Mouse (Mus musculus): ENCODE data around the gene St5. TPM values are rescaled to one million over a fixed set of nuclear protein-coding genes. Genes with fewer than 3 reads are reported as not detected.
A peak's percentile ranks its signal among the peaks of the same experiment; 100 is the strongest.

St5 gene
- total RNA-seq, 2 experiments from 2014 or later = 45.5 to 47.6 TPM

DNA sequence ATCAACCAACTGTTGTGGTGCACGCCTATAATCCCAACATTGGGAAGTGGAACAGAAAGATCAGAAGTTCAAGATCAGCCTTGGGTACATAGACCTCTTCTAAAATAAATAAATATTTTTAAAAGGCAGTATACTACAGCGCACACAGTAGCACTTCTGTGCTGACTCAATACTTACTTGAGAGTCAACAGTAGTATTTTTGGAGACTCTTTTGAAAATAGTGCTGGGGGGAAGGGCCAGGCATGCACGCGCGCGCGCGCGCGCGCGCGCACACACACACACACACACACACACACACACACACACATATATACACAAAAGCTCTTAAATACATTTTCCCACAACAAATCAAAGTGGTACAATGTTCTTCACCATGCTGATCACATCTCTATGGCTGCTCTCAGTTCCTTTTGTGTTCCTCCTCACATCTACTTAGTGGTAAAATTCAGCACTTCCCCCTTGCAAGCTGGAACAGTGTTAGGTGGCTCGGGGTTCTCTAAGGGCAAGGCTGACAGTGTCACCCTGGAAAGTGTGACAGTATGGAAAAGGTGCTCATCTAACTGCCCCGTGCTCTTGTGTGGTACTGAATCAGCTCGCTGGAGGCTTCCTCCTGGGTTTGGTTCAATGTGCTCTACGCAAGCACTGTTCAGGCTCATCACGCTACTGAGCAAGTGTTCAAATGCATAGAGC is 60.0 kb downstream of the St5 start:
- no peak for DNase-seq (ENCODE audit: low spot score in 2 of 2)

DNA sequence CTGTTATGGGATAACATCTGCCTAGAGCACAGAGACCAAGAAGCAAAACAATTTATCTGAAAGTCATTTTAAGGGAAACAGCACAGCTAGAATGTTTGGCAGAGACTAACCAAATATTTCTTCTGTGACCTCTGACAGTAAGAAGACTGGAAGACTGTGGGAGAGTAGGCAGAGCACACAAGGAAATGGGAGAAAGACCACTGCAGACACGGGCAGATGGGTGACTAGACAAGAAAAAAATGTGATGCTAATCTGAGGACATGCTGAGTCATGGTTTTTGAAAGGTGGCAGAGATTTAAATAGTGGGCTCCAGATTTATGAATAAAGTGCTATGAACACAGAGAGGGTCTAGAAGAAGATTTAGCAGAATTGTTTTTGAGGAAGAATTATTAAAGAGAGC is 61.4 kb downstream of the St5 start:
- DNase-seq (ENCODE audit: low spot score in 2 of 2) = no peak

DNA sequence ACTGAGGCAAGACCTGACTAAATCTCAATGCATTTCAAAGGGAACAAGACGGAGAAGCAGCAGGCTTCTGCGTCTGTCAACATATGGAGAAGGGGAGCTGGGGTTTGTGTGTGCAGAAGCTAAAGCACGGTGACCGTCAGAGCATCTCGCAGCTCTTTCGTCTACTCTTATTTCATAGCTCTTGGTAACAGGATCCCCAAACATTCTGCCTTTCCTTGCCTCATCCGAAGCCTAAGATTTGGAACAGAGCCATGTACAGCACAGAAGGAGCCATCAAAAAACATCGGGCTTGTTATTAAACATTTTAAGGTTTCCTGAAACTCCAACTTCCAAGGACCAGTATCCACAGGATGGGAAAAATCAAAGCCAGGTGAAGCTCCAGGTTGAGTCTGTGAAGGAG is 62.3 kb downstream of the St5 start:
- DNase-seq (ENCODE audit: low spot score in 2 of 2) = no peak

DNA sequence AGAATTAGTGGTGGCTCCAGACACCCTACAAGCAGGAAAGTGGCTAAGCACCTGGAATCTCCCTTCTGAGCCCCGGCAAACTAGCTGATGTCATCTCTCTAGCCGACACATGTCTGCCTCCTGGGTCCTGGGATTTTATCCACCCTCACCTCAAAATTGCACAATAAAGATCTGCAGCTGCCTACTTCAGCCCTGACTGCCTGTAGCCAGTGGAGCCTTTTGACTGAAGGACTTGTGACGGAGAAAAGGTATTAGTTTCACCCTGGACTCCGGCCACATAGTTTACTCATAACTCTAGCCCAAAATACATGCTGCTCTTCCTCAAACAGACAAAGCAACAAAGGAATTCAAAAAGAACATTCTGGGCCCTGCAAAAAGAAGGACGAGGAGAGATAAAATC is 66.0 kb downstream of the St5 start:
- no peak for DNase-seq (ENCODE audit: low spot score in 2 of 2)

DNA sequence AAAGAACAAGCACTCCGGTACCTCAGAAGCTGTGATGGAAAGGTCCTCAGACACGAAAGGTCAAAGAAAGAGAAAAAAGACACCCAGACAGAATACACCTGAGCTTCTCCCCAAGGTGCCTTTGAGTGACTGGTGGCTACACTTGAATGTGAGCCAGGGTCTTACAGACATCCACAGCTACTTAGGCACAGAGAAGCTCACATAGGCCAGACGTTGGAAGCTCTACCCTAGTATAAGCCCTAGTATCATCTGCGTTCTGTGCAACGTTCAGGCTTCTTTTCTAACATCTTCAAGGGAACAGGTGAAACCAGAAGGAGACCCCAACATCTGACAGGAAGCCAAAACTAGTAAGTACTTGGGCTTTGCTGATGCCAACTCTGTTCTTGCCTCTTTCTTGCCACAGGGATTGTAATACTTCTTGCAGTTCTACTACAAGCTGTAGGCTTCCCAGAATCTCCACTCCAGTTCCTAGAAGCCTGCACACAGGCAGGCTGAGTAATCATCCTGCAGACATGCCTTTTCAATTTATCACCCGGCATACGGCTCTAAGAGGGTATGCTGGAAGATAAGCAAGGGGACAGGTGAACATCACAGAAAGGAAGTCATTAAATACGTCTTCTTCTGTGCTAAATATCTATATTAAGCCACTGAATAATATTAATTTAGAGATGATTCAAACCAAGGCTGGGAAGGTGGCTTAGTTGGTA is 67.2 kb downstream of the St5 start:
- DNase-seq (ENCODE audit: low spot score in 2 of 2) = no peak

DNA sequence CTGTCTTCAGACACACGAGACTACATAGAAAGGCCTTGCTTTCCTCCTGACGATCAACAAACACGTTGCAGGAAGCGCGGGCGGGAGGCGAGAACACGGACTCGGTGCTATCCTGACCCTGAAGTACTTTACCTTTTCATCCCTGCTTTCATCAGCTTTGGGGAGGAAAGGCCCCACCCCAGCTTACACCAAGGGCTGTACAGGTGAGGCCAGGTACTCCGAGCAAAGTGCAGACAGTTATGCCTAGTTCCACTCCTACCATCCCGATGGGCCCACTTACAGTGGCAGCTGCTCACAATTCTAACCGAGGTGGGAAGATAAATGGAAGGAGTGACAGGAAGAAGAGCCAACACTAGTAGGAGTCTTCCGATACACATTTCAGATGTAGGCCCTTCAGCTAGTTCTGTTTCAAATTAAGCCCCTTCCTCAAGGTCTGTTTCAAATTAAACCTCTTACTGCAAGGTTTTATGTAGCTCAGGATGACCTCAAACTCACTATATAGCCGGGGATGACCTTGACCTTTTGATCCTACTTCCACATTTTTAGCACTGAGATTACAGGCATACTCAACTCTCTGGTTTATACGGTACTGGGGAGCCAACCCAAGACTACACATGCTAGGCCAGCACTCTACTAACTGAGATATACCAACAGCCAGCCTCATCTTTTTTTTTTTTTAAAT is 69.9 kb downstream of the St5 start:
- DNase-seq (ENCODE audit: low spot score in 2 of 2) = no peak

DNA sequence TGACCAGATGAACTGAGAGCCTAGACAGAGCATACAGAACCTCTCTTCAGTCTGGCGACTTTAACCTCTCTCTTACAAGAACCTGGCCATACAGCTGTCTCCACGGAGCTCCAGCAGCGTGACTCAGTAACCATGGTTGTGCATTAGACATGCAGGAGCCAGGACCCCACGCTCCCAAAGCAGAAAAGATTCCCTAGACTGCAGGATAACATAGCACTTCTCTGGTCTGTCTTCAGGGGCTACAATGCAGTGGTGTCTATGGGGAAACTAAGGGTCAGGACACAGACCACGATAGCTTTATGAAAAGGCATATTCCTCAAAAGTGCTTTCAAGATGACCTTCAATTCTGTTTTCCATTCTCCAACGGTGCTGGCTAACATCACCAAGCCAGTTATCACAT is 72.1 kb downstream of the St5 start:
- no peak for DNase-seq (ENCODE audit: low spot score in 2 of 2)

DNA sequence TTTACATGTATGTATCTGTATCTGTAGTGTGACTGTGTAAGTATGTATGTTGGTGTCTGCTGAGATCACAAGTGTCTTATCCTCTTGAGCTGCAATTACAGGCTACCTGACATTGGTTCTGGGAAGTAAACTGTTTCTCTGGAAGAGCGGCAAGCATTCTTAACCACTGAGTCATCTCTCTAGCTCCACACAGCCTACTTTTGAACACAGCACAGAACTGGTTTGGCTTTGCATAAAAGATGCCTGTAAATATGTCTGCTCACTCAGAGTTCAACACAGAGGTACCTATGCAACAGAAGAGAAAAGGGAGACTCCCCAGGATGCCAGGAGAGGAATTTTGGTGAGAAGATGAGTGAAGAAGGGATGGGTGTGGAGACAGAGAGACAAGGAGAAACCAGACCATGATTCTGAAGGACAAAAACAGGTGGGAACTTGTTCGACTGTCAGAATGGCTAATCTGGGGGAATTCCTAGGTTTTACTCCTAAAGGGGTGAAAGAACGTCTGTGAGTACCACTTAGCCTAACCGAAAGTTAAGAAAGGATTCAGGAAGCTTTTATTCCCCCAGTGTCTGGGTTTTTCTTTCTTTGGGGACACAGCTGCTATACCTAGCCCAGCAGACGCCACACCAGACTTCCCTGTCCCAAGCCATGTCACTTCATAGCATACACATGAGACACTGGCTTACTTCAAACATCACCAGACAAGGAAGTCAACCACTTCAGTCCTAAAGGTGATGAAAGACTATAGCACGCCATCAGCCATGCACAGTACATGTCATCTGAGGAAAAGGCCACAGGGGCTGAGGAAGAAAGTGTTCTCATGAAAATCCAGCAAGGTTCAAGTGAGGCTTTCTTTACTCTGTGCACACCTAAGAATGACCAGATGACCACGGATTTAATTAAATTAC is 73.3 kb downstream of the St5 start:
- no peak for DNase-seq (ENCODE audit: low spot score in 2 of 2)

DNA sequence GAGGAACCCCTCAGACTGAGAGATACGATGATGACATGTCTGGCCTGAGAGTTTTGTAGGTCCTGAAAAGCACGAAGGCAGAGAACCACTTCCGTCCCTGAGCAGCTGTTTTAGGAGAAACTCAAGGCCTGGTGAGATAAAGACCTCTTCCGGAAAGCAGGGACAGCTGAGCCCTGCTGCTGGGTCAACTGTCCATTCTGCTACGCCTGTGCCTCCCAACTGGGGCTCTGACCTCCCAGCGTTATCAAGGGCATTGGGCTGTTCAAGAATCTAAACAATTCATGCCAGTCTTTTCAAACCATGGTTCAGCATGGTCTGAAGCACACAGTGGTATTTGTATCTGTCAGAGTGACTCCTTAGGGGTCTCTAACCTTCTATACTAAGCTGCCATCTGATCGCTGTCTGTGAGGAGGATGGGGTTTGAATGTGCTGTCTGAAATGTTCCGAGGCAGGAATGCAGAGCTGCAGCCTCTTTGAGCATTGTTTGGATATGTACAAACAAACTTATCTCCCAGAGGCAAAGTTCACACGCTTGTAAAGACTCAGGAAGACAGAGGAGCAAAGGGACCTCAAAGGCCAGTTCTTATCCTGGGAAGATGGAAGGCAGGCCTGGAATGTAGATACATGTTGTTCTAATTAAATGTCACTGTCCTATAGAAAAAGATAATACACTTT is 74.3 kb downstream of the St5 start:
- no peak for DNase-seq (ENCODE audit: low spot score in 2 of 2)

DNA sequence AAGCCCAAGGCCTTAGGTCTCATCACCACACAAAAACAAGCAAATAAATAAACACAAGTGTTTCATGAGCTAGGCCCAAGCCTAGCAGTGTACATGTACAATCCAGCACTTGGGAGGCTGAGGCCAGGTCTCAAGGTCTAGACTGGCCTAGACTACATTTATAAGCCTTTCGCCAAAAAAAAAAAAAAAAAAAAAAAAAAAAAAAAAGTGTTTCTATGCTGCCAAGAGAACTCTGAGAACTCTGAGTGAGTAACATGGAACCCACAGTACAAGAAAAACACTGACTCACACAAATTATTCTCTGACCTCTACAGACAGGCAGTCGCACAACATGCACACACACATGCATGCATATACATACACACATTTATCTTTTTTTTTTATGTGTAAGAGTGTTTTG is 75.6 kb downstream of the St5 start:
- DNase-seq (ENCODE audit: low spot score in 2 of 2) = no peak

DNA sequence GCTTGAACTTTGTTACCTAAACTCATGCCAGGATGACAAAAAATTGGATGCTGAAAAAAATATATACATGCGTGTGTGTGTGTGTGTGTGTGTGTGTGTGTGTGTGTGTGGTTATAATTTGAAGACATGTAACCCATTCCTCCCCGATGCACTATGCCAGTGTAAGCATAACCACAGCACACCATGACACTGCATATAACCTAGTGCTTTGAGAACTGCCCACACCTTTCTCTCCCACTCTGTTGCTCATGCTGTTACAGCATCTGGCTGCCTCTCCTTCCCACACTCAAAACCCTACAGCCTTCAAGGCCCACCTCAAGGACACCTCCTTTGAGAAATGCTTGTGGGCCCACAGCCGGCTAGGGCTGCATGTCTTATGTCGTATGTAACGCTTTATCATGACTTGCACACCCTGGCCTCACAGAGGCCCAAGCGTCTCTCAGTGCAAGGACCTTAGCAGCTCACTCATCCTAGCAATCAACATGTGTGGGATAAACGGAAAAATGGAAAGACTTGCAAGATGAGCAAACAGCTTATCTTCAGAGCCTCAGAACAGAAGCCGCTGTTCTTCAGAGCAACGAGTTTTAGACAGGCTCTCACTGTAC is 81.1 kb downstream of the St5 start:
- DNase-seq (ENCODE audit: low spot score in 2 of 2) = no peak

DNA sequence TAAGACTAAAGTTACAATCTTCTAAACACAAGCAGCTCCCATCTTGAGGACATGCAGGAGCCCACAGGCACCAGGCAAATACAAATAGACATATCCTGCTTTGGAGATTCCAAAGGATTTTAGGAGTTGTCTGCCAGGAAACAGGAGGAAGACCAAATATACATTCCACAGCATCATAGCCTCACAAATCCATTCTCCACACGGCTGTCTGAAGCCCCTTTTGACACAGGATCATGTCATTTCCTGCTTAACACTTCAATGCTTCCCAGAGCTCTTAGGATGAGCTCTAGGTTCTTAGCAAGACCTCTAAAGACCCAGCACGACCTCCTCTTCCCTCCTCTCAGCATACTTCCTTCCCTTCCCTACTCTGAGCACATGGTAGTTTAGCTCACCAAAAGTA is 82.4 kb downstream of the St5 start:
- DNase-seq (ENCODE audit: low spot score in 2 of 2) = no peak

DNA sequence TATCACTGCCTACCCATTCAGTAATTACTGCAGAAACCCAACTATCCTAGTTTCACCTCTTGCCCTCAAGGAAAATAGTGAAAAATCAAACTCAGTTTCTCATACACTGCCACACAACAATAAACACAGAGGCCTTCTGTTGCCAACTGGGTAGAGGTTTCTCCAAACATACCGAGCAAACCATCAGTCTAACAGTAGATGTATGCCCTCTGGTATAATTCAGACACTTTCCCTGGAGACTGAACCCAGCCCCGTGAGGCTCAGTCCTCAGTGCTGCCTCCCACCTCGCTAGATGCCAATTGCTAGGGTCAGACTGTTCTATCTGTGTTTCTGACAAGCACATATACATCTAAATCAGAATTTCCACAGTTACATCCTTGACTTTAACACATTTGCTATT is 83.1 kb downstream of the St5 start:
- no peak for DNase-seq (ENCODE audit: low spot score in 2 of 2)

DNA sequence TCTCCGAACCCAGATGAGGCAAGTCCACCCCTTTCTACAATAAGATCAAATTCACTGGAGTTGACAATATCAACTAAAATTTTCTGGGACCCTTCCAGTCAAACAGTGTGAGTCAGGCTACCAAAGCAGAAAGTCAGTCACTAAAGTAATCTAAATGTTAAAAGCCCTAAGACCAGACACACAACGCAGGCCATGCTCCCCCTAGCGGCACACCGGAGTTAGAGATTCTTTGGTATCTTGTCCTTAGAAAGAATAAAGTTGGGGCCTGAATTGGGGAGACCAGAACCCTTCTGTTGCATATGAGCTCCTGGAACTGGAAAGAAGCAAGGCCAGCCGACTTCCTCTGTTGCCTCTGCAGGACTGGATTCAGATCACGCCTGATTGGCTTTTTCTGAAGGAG is 84.7 kb downstream of the St5 start:
- peak; percentile 56 to 78 for DNase-seq (ENCODE audit: low spot score in 2 of 2)

DNA sequence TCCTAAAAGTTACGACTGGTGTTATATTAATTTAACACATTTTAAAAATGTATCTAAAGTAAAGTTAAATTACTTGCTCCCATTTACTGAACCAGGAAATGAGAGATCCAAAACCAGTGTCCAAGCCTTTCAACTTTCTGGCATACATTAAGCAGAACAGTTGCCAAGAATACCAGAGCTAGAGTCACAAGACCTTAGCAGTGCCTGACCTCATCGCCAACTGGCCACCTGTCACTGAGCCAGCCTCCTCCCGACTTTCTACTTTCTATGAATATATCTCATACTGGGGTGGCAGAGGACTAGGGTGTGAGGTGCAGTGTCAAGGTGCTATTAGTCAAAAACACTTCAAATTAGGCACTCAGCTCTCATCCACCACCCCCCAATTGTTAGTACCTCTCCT is 85.6 kb downstream of the St5 start:
- DNase-seq (ENCODE audit: low spot score in 2 of 2) = peak in 1 of 2 experiments; percentile 72

DNA sequence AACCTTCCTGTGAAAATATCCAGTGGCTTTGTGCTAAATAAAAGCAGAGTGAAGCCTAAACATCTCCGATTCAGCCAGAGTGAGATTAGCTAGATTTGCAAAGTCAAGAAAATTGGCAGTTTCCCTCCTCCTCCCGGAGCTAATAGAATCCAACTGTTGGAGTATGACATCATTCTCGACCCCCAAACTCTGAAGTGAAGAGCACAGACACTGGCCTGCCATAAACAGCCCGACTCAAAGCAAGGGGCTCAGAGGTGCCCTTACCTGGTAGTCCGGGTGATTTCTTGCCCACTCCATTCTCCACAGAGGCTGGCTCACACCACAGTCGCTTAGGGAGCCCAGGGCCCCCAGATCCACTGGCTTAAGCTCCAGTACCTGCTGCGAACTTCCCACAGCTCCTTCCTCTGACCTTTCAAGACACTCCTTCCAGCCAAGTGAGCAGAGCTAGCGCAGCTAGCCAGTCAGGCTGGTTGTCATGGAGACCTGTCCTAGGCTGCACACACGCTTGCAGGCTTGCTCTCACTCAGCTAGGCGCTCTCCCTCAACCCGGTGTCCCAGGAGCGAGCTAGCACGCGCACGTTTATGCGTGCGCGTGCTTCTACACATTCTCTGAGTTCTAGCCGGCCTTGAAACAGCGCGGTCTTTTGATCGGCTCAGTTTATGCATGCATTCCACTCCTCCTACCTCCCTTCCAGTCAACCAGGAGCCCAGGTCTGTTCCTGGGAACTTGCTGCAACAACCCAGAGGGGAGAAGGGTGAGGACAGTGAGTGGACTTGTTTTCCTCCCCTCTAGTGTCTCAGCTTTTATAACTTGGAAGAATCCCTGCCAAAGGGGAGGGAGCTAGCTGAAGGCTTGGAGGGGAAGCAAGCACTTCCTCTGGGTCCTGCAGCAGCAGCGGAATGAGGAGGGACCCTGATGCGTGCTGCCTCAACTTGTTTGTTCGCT is 87.1 kb downstream of the St5 start:
- DNase-seq (ENCODE audit: low spot score in 2 of 2) = peak; percentile 38 to 77

DNA sequence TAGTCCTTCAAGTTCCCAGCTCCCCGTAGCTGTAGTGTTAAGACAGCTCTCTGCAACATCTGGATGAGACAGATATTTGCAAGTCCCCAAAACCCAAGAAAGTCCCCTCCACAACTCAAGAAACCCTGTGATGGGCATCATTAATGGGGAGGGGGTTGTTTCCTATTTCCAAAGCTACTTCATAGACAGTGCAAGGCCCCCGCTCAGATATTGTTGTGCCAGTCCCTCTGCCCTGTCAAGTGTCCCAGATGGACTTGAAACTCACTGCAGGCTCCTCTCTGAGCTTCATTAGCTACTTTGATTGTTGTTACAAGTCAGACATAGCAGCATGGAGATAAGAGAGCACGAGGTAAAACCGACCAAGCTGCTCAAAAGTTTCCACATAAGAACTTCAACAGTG is 87.8 kb downstream of the St5 start:
- no peak for DNase-seq (ENCODE audit: low spot score in 2 of 2)

DNA sequence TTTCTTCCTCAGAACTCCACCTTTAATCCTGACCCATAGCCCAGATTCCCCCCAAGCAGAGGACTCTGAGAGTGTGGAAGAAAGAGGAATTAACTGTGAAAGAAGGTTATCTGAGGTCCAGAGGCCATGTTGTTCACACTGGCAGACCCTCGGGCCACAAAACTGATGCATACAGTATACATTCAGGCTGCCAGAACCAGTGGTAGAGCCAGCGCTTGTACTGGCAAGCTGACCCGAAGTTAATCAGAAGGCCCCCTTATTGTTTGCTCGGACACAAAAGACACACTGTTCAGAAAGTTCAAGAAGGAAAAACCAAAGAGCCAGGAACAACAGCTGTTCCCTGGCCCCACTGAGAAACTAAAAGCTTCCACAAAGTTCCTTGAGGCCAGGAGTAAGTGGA is 88.5 kb downstream of the St5 start:
- DNase-seq (ENCODE audit: low spot score in 2 of 2) = no peak

DNA sequence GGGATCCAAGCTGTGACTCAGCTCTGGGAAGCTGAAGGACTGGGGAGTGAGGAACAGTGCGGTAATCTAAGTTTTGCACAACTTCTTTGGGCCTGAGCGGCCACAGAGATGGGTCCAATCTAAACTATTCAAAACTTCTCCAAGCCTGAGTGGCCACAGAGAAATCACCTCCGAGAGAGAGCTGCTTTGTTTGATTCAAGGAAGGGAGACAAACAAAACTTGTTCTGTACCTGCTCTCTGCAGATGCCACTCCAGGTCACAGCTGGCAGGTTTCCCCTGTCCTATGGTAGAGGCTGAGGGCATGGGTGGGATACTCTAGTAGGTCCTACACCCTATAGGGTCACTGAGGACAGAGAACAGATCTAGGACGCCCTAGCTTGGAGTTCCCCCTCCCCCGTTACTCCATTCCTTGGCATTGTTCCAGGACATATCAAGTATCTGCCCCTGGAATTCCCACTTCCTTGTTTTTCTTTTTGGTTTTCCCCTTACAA is 89.8 kb downstream of the St5 start:
- peak in 1 of 2 experiments; percentile 30 for DNase-seq (ENCODE audit: low spot score in 2 of 2)
